In the genomic region with DNA sequence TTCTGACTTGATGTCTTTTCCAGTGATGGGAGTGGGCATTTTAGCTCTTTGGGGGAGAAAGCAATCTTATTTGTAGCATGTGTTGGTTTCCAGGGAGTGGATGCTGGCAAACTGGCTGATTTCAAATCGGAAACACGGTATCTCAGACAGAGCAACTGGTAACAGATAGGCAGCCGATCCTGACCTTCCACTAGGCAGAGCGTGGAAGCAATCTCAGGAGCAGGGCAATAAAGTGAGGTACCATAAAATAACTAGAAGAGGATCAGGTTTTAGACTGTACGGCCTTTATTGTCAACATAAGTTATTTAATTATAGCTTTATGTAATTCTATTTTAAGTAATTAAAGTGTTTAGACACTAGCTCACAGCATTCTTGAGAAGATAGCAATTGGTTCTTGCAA, we compare ENCODE assay signal across 15 mouse cellular contexts.
"Had no signal": no experiment of that assay in that cellular context is flagged by ENCODE, and none has a peak within 500 bp of the region (broad histone marks: within the 10 kb centered on the region; RNA-seq: fewer than 3 reads in every experiment).

No protein-coding gene starts in this region.

- H3K36me3 ChIP-seq: liver, embryonic 13.5 days had no signal

- H3K9me3 ChIP-seq: liver, embryonic 13.5 days had no signal

- H3K9ac ChIP-seq: liver, embryonic 13.5 days had no signal

- H3K27ac ChIP-seq: kidney, postnatal 0 days; liver, embryonic 13.5 days; stomach, postnatal 0 days had no signal

- H3K4me3 ChIP-seq: liver, embryonic 13.5 days had no signal

- H3K4me2 ChIP-seq: liver, embryonic 13.5 days; midbrain, embryonic 11.5 days had no signal

- H3K4me1 ChIP-seq: liver, embryonic 13.5 days had no signal

- DNase-seq: kidney, adult 2 months; kidney, postnatal 25 days; liver, embryonic 13.5 days; lung, adult 2 months; lung, postnatal 14 days; lung, postnatal 4 days; midbrain, embryonic 14.5 days; retina, postnatal 1 day; right cerebral cortex, postnatal 4 days; thymus, adult 2 months; thymus, postnatal 14 days; thymus, postnatal 4 days had no signal

- H3K27me3 ChIP-seq: liver, embryonic 13.5 days had no signal
